Mouse (Mus musculus) adrenal gland, adult 2 months (tissue): ENCODE results near the gene Gm11549. TPM values are rescaled to one million over a fixed set of nuclear protein-coding genes. Genes with fewer than 3 reads are reported as not detected.

Experiments
- DNase-seq: peaks from one replicate; pipeline ENCODE4 v3.0.0; 2021
- long read RNA-seq: library from polyadenylated mRNA; stranded (forward); transcript quantifications from one replicate; pipeline ENCODE4 v2.0.0, GENCODE M21; 2021
- polyA plus RNA-seq: library from polyadenylated mRNA; depleted of rRNA; stranded (reverse); fragments of >200 nt; gene quantifications from 2 replicates; pipeline ENCODE4 v1.2.3, GENCODE M21; 2012; rRNA removed
- total RNA-seq, 2 experiments: library from RNA; stranded (reverse); gene quantifications; 2 replicates each; pipeline ENCODE4 v1.2.3; 2021

The Gm11549 gene
- total RNA-seq: under 1 TPM in 1 of 2 experiments, not detected in 1; 0.52 TPM
- polyA plus RNA-seq: 0.09 and 0.12 TPM in 2 replicates
- long read RNA-seq: 0 reads

- DNase-seq: peak; percentile 36
Measured at GRCm38 (mm10) chr3:36521073-36522060, at the start of gene Gm11549. Gm11549 (minus strand) TSS chr3:36521813.

GRCm38 (mm10) chr3:36569836-36570235 is 48.2 kb upstream of the Gm11549 start:
- no peak for DNase-seq

GRCm38 (mm10) chr3:36563666-36564065 is 42.1 kb upstream of the Gm11549 start:
- no peak for DNase-seq

GRCm38 (mm10) chr3:36559606-36560005 is 38.0 kb upstream of the Gm11549 start:
- no peak for DNase-seq

GRCm38 (mm10) chr3:36557601-36558000 is 36.0 kb upstream of the Gm11549 start:
- DNase-seq: no peak

- DNase-seq: peak; percentile 98
Measured at GRCm38 (mm10) chr3:36552406-36553047, 30.9 kb upstream of the Gm11549 start, which contains the start of gene Exosc9. Exosc9 (plus strand) TSS chr3:36552606.

GRCm38 (mm10) chr3:36551851-36552384 is 30.3 kb upstream of the Gm11549 start:
- peak; percentile 66 for DNase-seq

GRCm38 (mm10) chr3:36551343-36551742 is 29.7 kb upstream of the Gm11549 start:
- peak; percentile 67 for DNase-seq

GRCm38 (mm10) chr3:36544961-36545360 is 23.3 kb upstream of the Gm11549 start:
- no peak for DNase-seq

GRCm38 (mm10) chr3:36541399-36541798 is 19.8 kb upstream of the Gm11549 start:
- no peak for DNase-seq

- DNase-seq: peak; percentile 65
Measured at GRCm38 (mm10) chr3:36540756-36541155, 19.1 kb upstream of the Gm11549 start.

GRCm38 (mm10) chr3:36537701-36538470 is 16.3 kb upstream of the Gm11549 start:
- DNase-seq: no peak

- DNase-seq: no peak
Measured at GRCm38 (mm10) chr3:36536041-36536440, 14.4 kb upstream of the Gm11549 start.

- DNase-seq: peak; percentile 25
Measured at GRCm38 (mm10) chr3:36533201-36533672, 11.6 kb upstream of the Gm11549 start.

- DNase-seq: no peak
Measured at GRCm38 (mm10) chr3:36532738-36533137, 11.1 kb upstream of the Gm11549 start.

- peak; percentile 16 for DNase-seq
Measured at GRCm38 (mm10) chr3:36531979-36532542, 10.4 kb upstream of the Gm11549 start.

GRCm38 (mm10) chr3:36531242-36531641 is 9.6 kb upstream of the Gm11549 start:
- no peak for DNase-seq

- no peak for DNase-seq
Measured at GRCm38 (mm10) chr3:36530781-36531180, 9.2 kb upstream of the Gm11549 start.

GRCm38 (mm10) chr3:36530345-36530744 is 8.7 kb upstream of the Gm11549 start:
- DNase-seq: no peak

GRCm38 (mm10) chr3:36524466-36524865 is 2.9 kb upstream of the Gm11549 start:
- DNase-seq: no peak

- DNase-seq: no peak
Measured at GRCm38 (mm10) chr3:36522137-36522536, 524 bp upstream of the Gm11549 start.
